Mouse (Mus musculus): Measurements from ENCODE around the gene Fam19a2.

Gene Fam19a2

DNA sequence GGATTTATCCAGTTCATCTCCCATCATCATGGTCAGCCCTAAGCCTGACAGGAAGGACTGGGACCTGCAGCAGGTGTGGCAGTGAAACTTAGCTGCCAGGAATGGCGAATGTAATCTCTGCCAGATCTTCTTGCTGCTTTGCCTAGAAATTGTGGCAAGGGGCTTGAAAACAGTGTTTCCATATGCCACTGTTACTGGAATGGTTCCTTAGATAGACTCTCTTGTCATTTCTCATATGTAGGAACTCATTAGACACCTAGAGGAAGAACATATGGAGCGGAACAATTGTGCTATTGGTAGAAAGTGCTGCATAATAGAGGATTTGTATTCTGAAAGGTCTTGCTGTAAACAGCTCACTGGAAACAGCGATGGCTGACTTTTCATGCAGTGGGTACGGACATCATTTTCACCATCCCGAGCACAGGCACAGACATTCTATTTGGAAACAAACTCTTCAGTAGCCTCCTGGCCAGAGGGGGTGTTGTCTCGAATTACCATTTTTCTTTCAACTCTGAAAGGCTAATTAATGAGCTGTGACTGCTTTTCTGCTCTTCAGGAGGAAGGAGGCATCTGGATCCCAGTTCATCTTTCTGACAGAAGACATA is 488.0 kb downstream of the Fam19a2 start:
- DNase-seq = no peak

DNA sequence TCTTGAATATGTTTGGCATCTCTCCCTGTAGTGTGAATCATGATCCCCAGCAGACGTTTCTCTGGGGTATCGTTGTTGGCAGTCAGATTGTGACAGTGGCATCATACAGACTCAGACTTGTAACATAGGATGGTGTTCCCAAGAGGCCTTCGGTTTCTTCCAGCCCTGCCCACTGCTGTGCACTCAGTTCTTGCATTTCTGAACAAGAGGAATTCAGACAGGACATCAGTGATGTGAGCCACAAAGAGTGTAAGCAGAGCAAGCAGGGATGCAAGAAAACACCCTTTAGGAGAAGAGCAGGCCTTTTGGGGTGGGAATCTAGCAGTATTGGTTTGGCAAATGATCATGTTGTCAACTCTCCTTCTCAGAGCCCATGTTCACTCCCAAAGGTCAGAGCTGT is 489.0 kb downstream of the Fam19a2 start:
- DNase-seq = no peak

DNA sequence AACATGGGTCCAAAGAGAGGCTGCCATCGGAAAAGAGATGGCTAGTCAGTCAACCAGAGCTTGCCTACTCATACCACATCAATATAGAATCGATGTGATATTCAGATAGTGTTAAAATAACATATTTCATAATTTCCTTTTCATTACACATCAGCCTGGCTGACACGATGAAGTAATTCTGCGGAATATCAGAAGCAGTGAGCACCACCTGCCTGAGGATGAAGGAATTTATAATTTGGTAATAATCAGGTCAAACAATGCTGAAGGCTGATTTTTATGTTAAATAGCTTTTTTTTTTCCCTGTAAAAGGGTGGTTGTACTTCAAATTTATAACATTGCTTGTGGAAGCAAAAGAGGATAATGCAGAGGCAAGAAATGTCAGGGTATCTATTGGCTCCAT is 490.2 kb downstream of the Fam19a2 start:
- no peak for DNase-seq

DNA sequence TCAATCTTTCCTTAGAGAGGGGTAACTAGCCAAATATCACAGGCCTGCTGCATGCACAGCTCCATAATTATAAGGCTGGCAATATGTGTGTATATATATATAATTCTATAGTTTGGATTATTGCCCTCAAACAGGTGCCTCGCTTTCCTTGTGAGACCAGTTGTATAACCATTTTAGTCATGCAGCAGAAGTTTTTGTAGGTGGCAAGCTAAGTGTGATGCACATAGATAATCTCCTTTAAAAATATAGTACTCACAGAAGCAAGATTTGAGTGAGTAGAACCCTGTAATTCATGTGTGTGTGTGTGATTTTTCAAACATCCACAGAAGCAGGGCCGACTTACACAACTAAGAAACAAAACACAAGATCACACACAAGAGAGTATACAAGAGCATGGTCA is 525.6 kb downstream of the Fam19a2 start:
- no peak for DNase-seq

Measured in kidney, adult 18-20 months (tissue).